Mouse (Mus musculus) urinary bladder, postnatal 10 days (tissue): ENCODE measurements around the gene Atg2b.

Experiments used
- DNase-seq: peaks from one replicate; pipeline ENCODE4 v3.0.0; 2022; ENCODE audit warnings: low spot score

Gene Atg2b

DNA sequence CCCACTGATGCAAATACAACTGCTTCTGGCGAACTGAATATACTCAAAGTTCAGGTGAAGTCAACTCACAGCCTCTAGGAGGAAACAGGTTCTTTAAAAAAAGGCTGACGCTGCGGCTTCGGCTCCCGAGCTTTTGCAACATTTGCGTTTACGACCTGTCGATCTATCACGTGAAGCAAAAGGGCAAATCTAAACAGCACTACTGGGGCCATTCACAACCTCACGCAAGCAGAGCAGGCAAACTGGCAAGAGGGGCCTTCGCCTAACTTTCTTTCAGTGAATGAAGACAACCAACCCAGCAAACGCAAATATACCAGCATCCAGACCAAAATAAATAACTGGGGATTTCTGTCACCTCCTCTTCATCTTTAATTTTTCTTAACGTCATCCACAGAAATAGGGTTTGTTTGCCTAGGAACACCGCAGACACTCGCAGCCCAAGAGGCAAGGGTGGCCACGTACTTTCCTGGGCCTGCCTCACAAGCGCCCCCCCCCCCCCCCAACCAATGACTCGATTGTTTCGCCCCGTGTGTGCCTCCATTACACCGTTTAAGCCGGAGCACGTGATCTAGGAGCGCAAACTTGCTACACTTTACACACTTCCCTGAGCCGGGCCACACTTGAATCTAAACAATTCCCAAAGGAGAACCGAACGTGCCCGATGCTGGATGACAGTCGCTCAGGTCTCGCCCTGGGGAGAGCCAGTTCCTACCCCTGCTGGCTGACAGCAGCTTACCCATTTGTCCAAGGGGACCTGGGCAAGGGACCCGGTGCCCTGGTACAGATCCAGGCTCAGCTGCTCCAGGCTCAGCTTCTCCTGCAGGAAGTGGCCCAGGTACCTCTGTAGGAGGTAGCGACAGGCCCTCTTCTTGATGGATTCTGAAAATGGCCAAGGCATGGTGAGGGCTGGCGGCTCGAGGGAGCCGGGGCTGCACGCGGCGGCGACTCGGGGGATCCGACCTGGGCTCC is 794 bp downstream of the Atg2b start, which contains the start of gene Gskip:
Gene Gskip (plus strand): TSS at position 897 of the 969 bp plus-strand sequence.
- DNase-seq = no peak

DNA sequence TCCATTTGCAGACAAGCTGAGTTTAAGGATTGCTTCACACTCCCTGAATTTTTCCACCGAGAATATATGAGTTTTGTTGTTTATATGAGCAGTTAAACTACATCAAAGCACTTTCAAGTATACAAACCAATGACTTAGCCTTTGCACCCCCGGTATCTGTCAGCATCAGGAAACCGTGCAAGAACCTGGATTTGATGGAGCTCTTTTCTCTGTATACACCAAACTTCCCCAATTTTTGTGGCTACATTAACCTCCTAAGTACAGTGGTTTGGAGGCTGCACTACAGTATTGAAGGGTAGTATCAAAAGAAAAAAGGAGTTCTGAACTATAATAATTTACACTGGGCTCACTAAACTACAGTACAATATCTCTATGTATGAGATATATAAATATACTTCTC is 6.2 kb downstream of the Atg2b start:
- DNase-seq = no peak

DNA sequence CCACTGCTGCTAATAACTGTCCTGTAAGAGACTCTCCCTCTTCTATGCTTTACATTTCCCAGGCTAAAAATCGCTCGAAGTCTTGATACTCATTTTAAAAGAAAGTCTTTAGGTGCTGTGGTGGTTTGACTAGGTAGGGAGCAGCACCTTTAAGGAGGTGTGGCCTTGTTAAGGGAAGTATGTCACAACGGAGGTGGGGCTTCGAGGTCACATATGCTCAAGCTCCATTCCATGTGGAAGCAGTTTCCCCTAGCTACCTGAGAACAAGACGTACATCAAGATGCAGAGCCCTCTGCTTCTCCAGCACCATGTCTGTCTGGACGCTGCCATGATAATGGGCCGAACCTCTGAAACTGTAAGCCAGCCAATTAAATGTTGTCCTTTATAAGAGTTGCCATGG is 6.8 kb downstream of the Atg2b start:
- DNase-seq = no peak

DNA sequence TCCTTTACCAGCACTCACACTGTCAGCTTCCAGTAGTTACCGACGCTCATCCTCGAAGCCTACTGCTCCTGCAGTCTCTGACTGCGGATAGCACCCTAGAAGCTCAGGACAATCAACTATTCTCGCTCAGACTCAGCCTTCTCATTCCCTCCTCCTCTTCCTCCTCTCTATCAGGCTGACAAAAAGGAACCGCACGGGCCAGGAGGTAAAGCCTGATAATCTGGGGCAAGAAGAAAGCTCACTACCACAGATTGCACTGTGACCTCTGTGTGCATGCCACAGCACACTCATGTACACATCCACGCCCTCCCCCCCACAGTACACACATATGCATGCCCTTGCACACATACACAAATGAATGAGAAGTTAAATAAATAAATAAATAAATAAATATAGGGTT is 8.7 kb downstream of the Atg2b start:
- DNase-seq = no peak

DNA sequence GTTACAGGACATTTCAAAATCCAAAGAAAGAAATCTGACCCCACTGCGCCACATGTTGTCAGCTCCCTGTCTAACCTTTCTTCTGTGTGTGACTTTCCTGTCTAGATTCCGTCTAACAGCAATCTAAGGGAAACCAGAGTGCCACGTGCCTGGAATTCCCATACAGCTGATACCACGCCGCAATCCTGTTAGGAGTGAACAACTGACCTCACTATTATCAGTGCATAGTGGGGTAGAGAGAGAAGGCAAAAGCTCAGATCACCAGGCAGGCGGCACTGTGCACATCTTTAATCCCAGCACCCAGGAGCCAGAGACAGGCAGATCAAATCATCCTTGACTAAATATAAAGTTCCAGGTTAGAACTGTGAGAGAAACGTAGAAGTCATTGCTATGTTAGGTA is 29.2 kb downstream of the Atg2b start:
- DNase-seq = no peak

DNA sequence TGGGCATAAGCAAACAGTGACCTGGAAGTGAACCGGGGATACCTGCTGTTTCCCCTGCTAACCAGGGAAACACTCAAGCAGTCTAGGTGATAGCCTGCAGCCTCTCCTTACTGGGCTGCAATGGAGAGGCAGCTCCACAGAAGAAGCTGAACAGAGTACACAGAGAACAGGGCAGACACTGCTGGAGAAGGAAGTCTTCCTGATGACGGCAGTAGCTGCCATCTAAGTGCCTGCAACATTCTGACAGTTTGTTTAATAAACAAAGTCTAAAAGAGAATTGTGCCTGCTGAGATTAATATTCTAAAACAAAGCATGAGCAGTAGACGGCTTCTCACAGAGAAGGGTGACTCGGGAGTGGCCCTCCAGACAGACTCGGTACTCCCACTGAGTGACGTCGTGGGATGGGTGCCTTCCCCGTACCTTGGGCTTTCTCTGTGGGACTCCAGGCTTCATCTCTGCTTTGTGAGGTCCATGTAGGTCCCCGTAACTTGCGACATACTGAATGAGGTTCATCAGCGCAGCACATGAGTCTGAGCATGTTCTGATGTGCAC is 42.2 kb downstream of the Atg2b start:
- no peak for DNase-seq

DNA sequence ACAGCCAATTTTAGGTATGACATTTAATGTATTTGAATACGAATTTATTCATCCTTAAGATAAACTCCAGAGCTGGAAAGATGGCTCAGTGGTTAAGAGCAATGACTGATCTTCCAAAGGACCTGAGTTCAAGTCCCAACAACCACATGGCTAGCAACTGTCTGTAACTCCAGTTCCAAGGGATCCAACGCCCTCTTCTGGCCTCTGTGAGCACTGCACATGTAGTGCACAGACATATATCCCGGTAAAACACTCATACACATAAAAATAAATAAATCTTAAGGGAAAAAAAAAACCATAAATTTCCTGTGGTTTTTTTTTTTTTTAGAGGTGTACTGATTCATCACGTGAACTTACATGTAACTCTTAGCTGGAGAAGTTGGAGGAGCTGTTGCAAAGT is 47.5 kb downstream of the Atg2b start:
- no peak for DNase-seq

DNA sequence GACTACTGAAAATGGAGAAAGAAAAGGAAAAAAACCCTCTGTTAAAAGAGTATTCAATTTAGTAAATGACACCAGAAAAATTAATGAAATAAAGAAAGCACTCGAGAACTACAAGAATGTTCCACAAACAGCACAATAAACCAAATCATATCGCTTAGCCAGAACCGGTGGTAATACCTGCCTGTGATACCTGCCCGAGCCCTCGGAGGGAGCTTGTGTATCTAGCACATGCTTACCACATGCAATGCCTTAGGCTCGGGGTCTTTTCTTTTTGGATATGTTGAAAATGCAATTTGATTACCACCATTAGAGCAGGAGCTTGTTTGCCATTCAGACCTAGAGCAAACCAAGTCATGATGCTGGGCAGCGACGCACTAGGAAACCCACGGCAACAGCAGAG is 48.5 kb downstream of the Atg2b start:
- no peak for DNase-seq

DNA sequence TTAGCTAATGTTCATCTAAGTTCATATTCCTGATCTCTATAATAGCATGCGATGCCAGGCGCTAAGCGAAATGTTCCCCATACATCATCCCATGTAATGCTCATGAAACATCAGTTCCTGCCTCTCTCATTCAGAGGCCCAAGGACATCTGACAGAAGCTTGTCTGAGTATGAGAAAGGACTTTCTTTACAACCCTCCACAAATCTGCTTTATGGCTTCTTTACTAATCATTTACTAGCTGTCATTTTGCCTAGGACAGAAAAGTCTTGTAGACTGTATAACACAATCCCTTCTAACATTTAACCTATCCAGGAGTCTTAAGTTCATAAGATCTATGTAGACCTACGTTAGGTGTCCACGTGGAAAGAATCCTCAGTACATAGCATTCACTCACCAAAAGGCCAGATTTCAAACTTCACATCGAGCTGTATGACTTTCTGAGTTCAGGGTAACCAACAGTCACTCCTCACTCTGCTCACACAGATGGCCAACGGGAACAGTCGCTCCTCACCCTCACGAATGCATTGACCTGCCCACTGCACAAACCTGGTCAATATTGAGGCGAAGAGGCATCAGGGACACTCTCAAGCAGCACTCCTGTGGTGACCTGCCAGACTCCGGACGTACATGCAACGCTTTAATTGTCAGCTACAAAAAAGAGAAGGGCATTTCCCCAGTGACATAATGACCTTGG is 50.5 kb downstream of the Atg2b start:
- no peak for DNase-seq

DNA sequence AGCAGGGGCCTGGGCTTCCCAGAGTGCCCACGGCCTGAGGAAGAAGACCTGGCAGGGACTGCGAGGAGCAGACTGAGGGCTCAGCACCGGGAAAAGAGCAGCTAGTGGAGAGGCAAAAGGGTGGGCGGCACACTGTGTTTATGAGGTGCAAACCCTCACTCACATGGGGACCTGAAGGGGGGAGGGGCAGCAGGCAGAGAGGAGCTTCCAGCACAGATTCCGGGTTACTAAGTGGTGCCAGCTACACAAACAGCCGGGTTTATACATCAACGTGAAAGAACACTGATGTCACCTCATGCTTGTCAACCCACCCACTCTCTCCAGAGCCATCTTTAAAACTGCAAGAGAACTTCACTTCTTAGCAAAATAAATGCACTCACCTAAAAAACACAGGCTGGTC is 59.2 kb downstream of the Atg2b start:
- DNase-seq = no peak

DNA sequence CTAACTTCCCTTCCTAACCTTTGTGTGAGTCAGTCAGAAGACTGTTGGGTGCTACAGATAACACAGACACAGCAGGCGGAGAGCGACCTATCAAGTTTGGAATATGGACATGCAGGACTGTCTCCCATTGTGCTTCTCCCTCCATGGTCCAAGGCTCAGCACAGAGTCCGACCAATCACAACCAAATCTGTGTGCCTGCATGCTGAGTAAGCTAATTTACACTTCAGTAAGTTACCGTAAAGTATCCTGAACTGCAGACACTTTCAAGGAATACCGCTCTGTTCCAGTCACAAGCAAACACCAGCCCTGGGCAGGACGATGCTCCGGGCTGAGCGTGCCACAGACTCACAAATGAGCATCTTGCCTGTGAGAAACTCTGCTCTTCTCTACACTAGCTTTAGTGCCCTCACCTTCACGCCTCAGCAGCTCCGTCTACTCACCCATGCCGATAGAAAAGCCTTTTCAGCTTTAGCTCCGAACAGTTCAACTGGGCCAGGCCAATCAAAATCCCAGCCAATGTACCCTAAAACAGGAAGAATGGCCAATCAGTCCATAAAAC is 62.0 kb downstream of the Atg2b start:
- DNase-seq = no peak

DNA sequence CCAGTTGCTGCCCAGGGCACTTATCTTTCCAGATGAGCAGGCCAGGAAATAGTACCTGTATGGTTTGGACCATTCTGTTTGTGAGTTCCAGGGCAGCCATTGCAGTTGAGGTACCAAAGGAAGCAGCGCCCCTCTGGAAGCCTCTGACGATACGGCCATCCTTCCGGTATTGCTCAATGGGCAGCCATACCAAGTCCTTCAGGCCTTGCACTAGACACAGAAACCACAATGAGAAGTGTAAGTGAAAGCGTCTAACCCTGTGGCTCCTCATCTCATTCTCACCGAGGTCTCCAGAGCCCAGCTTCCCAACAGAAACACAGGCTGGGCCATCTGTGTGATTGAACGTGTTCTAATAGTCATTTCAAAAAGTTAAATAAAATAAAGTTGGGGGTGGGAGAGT is 63.0 kb downstream of the Atg2b start:
- no peak for DNase-seq

DNA sequence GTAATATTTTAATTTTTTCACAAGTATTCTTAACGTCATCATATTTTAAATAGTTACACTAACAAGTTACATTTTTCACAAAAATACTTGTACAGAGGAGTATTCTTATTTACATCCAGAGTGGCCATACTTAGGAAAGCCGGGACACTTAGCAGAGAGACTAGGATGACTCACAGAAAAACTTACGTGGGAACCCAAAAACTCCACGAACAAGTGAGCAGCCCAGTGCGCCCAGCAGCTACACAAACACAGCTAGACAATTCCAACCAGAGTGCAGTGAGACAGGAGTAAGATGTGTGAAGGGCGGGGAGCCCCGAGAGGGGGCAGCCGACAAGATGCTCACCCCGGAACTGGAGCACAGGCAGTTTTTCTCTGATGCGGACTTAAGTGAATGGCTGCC is 71.5 kb downstream of the Atg2b start:
- peak; percentile 4 for DNase-seq

DNA sequence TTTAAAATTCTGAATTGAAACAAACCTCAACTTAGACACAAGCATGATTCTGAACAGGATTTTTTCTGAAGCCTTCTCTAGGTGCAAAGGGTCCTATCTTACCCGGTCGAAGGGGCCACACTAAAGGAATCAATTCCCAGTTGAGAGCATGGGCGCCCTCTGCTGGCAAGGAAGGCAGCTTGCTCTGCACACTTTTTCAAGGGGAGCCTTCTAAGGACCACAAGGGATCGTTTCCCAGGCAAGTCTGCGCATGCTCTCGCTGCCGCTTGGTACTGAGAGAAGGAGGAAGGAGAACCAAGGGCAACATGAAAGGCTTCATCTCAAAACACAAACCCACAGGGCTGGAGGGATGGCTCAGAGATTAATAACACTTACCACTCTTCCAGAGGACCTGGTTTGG is 73.3 kb downstream of the Atg2b start:
- no peak for DNase-seq

DNA sequence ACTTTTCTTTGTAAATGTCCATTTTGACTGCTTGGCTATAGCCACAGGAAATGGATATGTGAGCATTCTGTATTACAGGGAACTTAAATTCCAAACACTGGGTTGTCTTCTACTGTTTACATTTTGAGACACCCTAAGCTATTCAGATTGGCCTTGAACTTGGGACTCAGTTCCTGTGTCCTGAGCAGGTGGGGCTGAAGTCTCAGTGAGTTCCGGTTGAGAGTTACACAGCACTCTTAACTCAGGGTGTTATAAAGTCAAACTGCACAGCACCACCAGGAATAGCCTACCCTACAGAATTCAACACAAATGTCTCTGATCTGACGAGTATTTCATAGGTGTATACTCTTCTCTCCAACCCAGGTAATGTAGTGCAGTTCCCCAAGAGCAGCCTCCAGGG is 74.0 kb downstream of the Atg2b start:
- DNase-seq = no peak

DNA sequence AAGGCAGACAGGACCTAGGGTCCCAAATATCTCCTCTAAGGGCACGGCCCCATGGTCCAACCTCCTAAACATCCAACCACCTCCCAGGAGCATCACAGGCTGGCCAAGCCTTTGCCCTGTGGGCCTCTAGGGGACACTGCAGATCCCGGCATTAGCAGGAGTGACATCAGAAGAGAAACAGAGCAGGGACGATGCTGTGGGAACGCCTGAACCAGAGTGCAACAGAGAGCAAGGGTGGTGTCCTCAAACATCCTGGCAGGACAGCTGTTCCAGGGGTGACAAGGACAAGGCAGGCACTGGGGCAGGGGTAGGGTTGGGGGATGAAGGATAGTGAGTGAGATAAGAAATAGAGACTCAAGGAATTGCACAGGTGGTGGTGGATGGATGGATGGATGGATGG is 78.1 kb downstream of the Atg2b start:
- no peak for DNase-seq

DNA sequence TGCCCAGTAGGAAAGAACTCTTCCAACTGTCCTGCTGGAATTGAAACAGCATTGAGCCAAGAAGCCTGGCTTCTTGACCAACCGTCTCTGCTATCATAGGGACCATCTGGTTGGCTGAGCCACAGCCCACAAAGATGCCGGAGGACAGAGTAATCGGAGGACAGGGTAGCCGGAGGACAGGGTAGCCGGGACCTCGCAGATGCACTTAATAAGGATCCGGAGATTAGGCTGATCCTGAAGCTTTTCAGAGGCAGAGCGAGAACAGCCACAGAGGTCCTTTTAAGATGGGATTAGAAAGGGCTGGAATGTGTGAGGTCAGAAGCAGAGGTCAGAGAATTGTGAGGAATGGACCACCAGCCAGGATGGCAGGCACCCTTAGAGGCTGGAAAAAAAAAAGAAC is 79.8 kb downstream of the Atg2b start:
- DNase-seq = no peak

DNA sequence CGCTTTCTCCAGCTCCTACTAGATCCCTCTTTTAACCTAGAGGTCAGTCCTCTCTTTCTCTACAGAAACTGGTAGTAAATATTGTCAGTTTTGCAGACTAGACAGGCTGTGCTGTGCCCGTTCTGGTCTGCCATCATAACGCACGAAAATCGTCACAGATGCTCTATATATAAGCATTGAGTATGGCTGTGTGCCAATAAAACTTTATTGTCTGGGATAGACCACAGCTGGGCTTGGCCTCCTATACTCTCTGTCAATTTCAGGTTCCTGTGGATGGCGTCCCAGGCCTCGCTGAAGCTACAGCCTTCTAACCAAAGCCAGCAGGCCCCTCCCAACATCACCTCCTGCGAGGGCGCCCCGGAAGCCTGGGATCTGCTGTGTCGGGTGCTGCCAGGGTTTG is 81.1 kb downstream of the Atg2b start:
- DNase-seq = no peak

DNA sequence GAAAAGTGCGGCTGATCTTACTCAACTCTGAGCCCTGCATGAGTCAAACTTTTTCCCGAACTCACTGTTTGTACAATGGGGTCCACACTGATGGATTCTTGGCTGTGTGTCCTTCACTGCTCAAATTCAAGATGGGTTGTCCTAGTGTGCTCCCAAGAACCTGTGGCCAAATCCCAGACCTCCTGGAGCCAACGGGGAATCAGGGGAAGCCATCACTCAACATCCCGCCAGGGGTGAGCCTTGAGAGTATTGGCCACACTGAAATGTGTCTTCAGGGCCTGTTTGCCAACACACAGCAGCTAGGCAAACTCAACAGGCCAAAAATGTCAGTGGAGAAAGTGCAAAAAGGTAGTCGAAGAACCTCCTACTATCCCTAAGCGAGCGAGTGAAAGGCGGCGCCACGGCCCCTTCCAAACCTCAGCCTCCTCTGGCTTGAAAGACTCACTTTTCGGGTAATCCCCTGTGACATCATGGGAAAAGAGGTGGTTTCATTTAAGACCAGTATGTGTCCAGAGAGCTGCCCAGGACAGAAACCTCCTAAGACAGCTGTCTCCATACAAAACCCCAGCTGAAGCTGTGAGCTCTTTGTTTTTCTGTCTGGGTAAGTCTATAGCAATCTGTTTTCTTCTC is 82.3 kb downstream of the Atg2b start, which contains the start of gene Bdkrb1:
Gene Bdkrb1 (plus strand): TSS at position 505 of the 630 bp plus-strand sequence.
- DNase-seq = no peak

DNA sequence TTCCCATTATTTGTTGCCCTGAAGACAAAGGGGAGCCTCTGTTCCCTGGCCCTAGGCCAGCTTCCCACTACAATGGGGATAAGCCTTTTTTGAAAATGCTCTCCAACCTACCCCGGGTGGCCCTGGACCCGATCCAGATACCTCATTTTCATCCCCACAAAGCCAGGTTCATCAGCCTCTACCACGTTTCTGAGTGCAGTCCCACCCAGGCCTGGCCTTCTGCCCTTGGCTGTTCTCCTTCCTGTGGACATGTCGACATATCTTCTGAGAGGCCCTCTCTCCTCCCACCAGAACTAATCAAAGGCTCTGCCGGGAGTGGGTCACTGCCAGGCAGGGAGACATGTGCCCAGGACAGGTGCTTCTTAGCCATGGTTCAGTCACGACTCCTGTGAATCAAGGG is 83.4 kb downstream of the Atg2b start:
- no peak for DNase-seq

DNA sequence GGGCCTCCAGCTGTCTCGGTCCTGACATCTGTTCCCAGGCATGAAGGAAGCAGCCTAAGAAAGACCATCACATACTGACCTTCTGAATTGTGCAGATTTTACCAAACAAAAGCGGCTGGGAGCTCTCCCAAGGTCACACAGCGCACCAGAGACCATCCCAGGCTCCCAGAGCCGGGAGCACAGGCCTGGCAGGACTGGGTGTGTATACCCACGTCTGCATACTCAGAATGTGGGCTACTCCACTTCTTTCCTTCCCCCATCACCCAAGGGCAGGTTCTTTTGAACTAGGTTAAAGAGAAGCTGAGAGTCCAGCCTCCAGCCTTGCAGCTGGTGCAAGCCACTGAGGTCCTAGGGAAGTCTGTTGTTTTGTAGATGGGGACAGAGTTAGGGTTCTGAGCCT is 85.9 kb downstream of the Atg2b start:
- no peak for DNase-seq

DNA sequence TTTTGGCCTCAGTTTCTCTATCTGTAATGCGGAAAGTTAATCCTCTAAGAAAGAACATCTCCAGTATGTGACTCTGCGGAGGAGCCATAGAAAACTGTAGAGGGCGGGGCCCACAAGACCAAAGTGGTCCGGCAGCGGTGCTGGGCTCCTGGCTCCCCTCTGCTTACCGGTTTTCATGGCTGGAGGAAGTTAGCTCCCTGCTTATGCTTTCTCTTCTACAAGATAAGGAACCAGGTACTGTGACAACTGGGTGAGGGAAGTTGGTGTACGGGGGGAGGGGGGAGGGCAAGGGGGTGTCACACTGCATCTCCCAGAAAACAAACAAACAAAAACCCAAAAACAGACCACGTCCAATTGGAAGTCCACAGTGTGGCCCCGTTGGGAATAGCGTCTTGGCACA is 86.5 kb downstream of the Atg2b start:
- no peak for DNase-seq
